Mouse (Mus musculus): ENCODE results near the gene 9130230L23Rik. TPM values are rescaled to one million over a fixed set of nuclear protein-coding genes. Genes with fewer than 3 reads are reported as not detected.
"Not testable (repeated sequence)": the region's sequence is repeated elsewhere in the genome, so short reads cannot be mapped to it uniquely, and the experiment has no call there.

Gene 9130230L23Rik
- total and polyA plus RNA-seq, 2 experiments from 2014 or later, result not detected

GRCm38 (mm10) chr5:65991191-65991590, 12.9 kb downstream of the 9130230L23Rik start:
- no peaks in the 10 kb centered on the region for H3K9me3 ChIP-seq (ENCODE audit: low read length)
- WGBS, result 94% methylated on average over 2 of the region's 2 CpGs
- H3K27me3 ChIP-seq (ENCODE audit: insufficient read depth, low read length), result no peaks in the 10 kb centered on the region
- no peaks in the 10 kb centered on the region for H3K4me1 ChIP-seq (ENCODE audit: insufficient read depth, low read length)
- DNase-seq (ENCODE audit: low spot score), result no peak
- no peak overlapping the region for H3K9ac ChIP-seq (replicated peaks; ENCODE audit: low read length)
- no peak overlapping the region for H3K4me2 ChIP-seq (ENCODE audit: low read depth, low read length)
- H3K36me3 ChIP-seq (ENCODE audit: insufficient read depth, low read length), result no peaks in the 10 kb centered on the region
- H3K4me3 ChIP-seq (ENCODE audit: low read length), result no peak overlapping the region
- TF ChIP-seq CTCF (IDR thresholded peaks at IDR 0.05; ENCODE audit: low read depth), result no peak
- no peak for ATAC-seq
- H3K27ac ChIP-seq, result no peak overlapping the region

- H3K27me3 ChIP-seq (ENCODE audit: insufficient read depth, low read length); DNase-seq (ENCODE audit: low spot score): not testable (repeated sequence)
- 76% methylated on average over 3 of the region's 3 CpGs for WGBS
Measured at GRCm38 (mm10) chr5:65987004-65987403, 17.1 kb downstream of the 9130230L23Rik start.

GRCm38 (mm10) chr5:65986426-65986825, 17.7 kb downstream of the 9130230L23Rik start:
- WGBS, result 94% methylated on average over 5 of the region's 5 CpGs
- no peaks in the 10 kb centered on the region for H3K27me3 ChIP-seq (ENCODE audit: insufficient read depth, low read length)
- no peak for ATAC-seq
- TF ChIP-seq CTCF (IDR thresholded peaks at IDR 0.05; ENCODE audit: low read depth), result no peak
- H3K4me3 ChIP-seq (ENCODE audit: low read length), result no peak overlapping the region
- H3K4me2 ChIP-seq (ENCODE audit: low read depth, low read length), result no peak overlapping the region
- no peak for DNase-seq (ENCODE audit: low spot score)
- no peak overlapping the region for H3K9ac ChIP-seq (replicated peaks; ENCODE audit: low read length)
- no peaks in the 10 kb centered on the region for H3K36me3 ChIP-seq (ENCODE audit: insufficient read depth, low read length)
- no peaks in the 10 kb centered on the region for H3K4me1 ChIP-seq (ENCODE audit: insufficient read depth, low read length)
- H3K9me3 ChIP-seq (ENCODE audit: low read length), result no peaks in the 10 kb centered on the region
- no peak overlapping the region for H3K27ac ChIP-seq

More at GRCm38 (mm10) chr5:65987004-65987403, 17.1 kb downstream of the 9130230L23Rik start:
- ATAC-seq; H3K27ac ChIP-seq; H3K9ac ChIP-seq (replicated peaks; ENCODE audit: low read length); H3K4me1 ChIP-seq (ENCODE audit: insufficient read depth, low read length); H3K4me3 ChIP-seq (ENCODE audit: low read length); H3K9me3 ChIP-seq (ENCODE audit: low read length); H3K36me3 ChIP-seq (ENCODE audit: insufficient read depth, low read length); H3K4me2 ChIP-seq (ENCODE audit: low read depth, low read length): not testable (repeated sequence)

- H3K9ac ChIP-seq (replicated peaks; ENCODE audit: low read length), result no peak overlapping the region
- no peak overlapping the region for H3K4me2 ChIP-seq (ENCODE audit: low read depth, low read length)
- no peaks in the 10 kb centered on the region for H3K4me1 ChIP-seq (ENCODE audit: insufficient read depth, low read length)
- DNase-seq (ENCODE audit: low spot score) (no peak), ATAC-seq (no peak)
- no peak overlapping the region for H3K4me3 ChIP-seq (ENCODE audit: low read length)
- no peaks in the 10 kb centered on the region for H3K27me3 ChIP-seq (ENCODE audit: insufficient read depth, low read length)
- no peak for TF ChIP-seq CTCF (IDR thresholded peaks at IDR 0.05; ENCODE audit: low read depth)
- 87% methylated on average over 13 of the region's 13 CpGs for WGBS
- no peak overlapping the region for H3K27ac ChIP-seq
- no peaks in the 10 kb centered on the region for H3K9me3 ChIP-seq (ENCODE audit: low read length)
- H3K36me3 ChIP-seq (ENCODE audit: insufficient read depth, low read length), result no peaks in the 10 kb centered on the region
Measured at GRCm38 (mm10) chr5:65975731-65976130, 28.4 kb downstream of the 9130230L23Rik start.

GRCm38 (mm10) chr5:65973189-65973588, 30.9 kb downstream of the 9130230L23Rik start:
- no peaks in the 10 kb centered on the region for H3K27me3 ChIP-seq (ENCODE audit: insufficient read depth, low read length)
- no peak overlapping the region for H3K27ac ChIP-seq
- H3K4me2 ChIP-seq (ENCODE audit: low read depth, low read length), result no peak overlapping the region
- DNase-seq (ENCODE audit: low spot score) (no peak), ATAC-seq (no peak)
- H3K4me3 ChIP-seq (ENCODE audit: low read length), result no peak overlapping the region
- TF ChIP-seq CTCF (IDR thresholded peaks at IDR 0.05; ENCODE audit: low read depth), result no peak
- 75% methylated on average over 2 of the region's 2 CpGs for WGBS
- H3K36me3 ChIP-seq (ENCODE audit: insufficient read depth, low read length), result no peaks in the 10 kb centered on the region
- no peak overlapping the region for H3K9ac ChIP-seq (replicated peaks; ENCODE audit: low read length)
- no peaks in the 10 kb centered on the region for H3K4me1 ChIP-seq (ENCODE audit: insufficient read depth, low read length)
- no peaks in the 10 kb centered on the region for H3K9me3 ChIP-seq (ENCODE audit: low read length)

- H3K4me3 ChIP-seq (ENCODE audit: low read length), result no peak overlapping the region
- no peak overlapping the region for H3K4me2 ChIP-seq (ENCODE audit: low read depth, low read length)
- H3K27me3 ChIP-seq (ENCODE audit: insufficient read depth, low read length), result no peaks in the 10 kb centered on the region
- 94% methylated on average over 3 of the region's 3 CpGs for WGBS
- no peak for ATAC-seq
- H3K9ac ChIP-seq (replicated peaks; ENCODE audit: low read length), result no peak overlapping the region
- TF ChIP-seq CTCF (IDR thresholded peaks at IDR 0.05; ENCODE audit: low read depth), result no peak
- no peaks in the 10 kb centered on the region for H3K4me1 ChIP-seq (ENCODE audit: insufficient read depth, low read length)
- no peaks in the 10 kb centered on the region for H3K36me3 ChIP-seq (ENCODE audit: insufficient read depth, low read length)
- no peak overlapping the region for H3K27ac ChIP-seq
- no peak for DNase-seq (ENCODE audit: low spot score)
- no peaks in the 10 kb centered on the region for H3K9me3 ChIP-seq (ENCODE audit: low read length)
Measured at GRCm38 (mm10) chr5:65968004-65968403, 36.1 kb downstream of the 9130230L23Rik start.

- H3K27ac ChIP-seq, result no peak overlapping the region
- TF ChIP-seq CTCF (IDR thresholded peaks at IDR 0.05; ENCODE audit: low read depth), result no peak
- WGBS, result 55% methylated on average over 12 of the region's 12 CpGs
- no peak for ATAC-seq
- H3K36me3 ChIP-seq (ENCODE audit: insufficient read depth, low read length), result no peaks in the 10 kb centered on the region
- no peaks in the 10 kb centered on the region for H3K27me3 ChIP-seq (ENCODE audit: insufficient read depth, low read length)
- no peak for DNase-seq (ENCODE audit: low spot score)
- H3K4me2 ChIP-seq (ENCODE audit: low read depth, low read length), result no peak overlapping the region
- H3K4me3 ChIP-seq (ENCODE audit: low read length), result no peak overlapping the region
- no peak overlapping the region for H3K9ac ChIP-seq (replicated peaks; ENCODE audit: low read length)
- no peaks in the 10 kb centered on the region for H3K9me3 ChIP-seq (ENCODE audit: low read length)
- no peaks in the 10 kb centered on the region for H3K4me1 ChIP-seq (ENCODE audit: insufficient read depth, low read length)
Measured at GRCm38 (mm10) chr5:65967091-65967490, 37.0 kb downstream of the 9130230L23Rik start.

Data from hindbrain, postnatal 0 days (tissue).